Mouse (Mus musculus) forebrain, embryonic 13.5 days (tissue): Measurements from ENCODE around the gene Tha1. TPM values are rescaled to one million over a fixed set of nuclear protein-coding genes. Genes with fewer than 3 reads are reported as not detected.
A peak's percentile ranks its signal among the peaks of the same experiment; 100 is the strongest.

Experiments
- ATAC-seq: fragments of 200-750 bp; cut with Nextera tagmentation; 2 replicates; pipeline ENCODE4 v1.8.0; 2017
- H3K27ac ChIP-seq: fragments of 300-500 bp; sonication (generic); 2 replicates; pipeline ENCODE4 v1.5.1; 2015; ENCODE audit warnings: inconsistent platforms, mild to moderate bottlenecking, moderate library complexity
- H3K27me3 ChIP-seq: fragments of 300-500 bp; sonication (generic); 2 replicates; pipeline ENCODE4 v1.6.1; 2015; ENCODE audit warnings: mild to moderate bottlenecking, inconsistent platforms
- H3K36me3 ChIP-seq: fragments of 300-500 bp; sonication (generic); 2 replicates; pipeline ENCODE4 v1.6.1; 2015; ENCODE audit warnings: mild to moderate bottlenecking, inconsistent platforms; ENCODE audit not compliant: poor library complexity, severe bottlenecking
- H3K4me1 ChIP-seq: fragments of 300-500 bp; sonication (generic); 2 replicates; pipeline ENCODE4 v1.6.1; 2015; ENCODE audit warnings: inconsistent platforms
- H3K4me2 ChIP-seq: fragments of 300-500 bp; sonication (generic); 2 replicates; pipeline ENCODE4 v1.6.1; 2015; ENCODE audit warnings: inconsistent platforms, mild to moderate bottlenecking, moderate library complexity
- H3K4me3 ChIP-seq: fragments of 300-500 bp; sonication (generic); 2 replicates; pipeline ENCODE4 v1.5.1; 2015; ENCODE audit warnings: mild to moderate bottlenecking, inconsistent platforms
- H3K9ac ChIP-seq: fragments of 300-500 bp; sonication (generic); 2 replicates; pipeline ENCODE4 v1.6.1; 2015; ENCODE audit warnings: mild to moderate bottlenecking, inconsistent platforms
- H3K9me3 ChIP-seq: fragments of 300-500 bp; sonication (generic); replicated peaks from 2 replicates; pipeline ENCODE4 v1.6.1; 2016; ENCODE audit warnings: inconsistent platforms
- WGBS: fragments of 180-500 bp; shearing (Covaris S2); methylation state at CpG from one replicate; pipeline ENCODE4 v1.1.7; 2015; 5-methylcytosine and 5-hydroxymethylcytosine counted together
- polyA plus RNA-seq: library from polyadenylated mRNA; unstranded; fragments of >200 nt; fragmentation: Nextera tagmentation; extraction: Ambion mirVana; gene quantifications from 2 replicates; pipeline ENCODE4 v1.2.1, GENCODE M21; 2015

The Tha1 gene
- polyA plus RNA-seq, 1 experiment from 2014 or later = 2.3 TPM

DNA sequence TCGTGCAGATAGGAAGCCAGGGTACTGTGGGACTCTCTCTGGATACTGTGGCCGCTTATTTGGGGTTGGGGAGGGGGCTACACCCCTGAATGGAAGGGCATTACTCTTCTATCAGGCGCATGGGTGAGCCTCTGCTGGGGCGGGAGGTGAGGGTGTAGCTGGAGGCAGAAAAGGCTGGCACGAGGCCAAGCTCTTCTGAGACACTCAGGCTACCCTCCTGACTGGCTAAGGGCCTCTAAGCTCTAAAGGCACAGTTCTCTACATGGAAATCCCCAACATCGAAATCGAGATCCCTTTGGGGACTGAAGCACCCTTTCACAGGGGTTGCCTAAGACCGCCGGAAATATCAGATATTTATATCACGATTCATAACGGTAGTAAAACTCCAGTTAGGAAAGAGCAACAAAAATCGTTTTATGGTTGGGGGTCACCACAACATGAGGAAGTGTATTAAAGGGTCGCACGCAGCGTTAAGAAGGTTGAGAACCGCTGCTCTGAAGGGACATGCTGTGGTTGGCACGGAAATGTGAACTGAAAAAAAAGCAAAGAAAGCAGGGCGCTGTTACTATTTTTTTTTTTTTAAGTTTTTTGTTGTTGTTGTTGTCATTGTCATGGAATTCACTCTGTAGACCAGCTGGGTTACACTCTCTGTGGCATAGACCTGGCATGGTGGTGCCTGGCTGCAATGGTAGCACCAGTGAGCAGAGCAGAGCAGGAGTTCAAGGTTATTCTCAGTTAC, 45.0 kb downstream of the Tha1 start:
- peak overlapping the region; percentile 41; the same call in 1 of the 2 replicates for H3K27ac ChIP-seq
- ATAC-seq = no peak
- WGBS = 73% methylated on average over 18 of the region's 18 CpGs

DNA sequence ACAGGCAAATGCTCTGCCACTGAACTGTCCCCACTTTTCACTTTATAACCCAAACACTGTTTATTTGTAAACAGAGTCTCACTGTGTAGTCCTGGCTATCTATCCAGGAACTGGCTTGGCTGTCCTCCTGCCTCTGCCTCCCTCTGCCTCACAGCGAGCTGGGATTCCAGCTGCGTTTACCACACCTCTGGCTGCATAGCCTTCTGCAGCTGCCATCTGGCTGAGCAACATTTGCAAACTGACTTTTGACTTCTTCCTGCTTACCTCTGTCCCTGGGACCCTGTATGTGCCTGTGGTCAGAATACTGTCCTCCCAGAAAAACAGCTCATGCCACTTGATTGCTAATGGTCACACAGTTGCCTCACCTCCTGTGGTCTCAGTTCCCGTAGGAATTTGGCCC, 45.9 kb downstream of the Tha1 start:
- Histone ChIP-seq H3K36me3 (peaks cover 15% of the 10 kb centered on the region), H3K4me1 (peaks cover 71% of the 10 kb centered on the region), H3K27me3 (no peaks in the 10 kb centered on the region), H3K9me3 (no peaks in the 10 kb centered on the region), H3K27ac (no peak overlapping the region), H3K4me2 (0 out of 2 replicates have a peak overlapping the region, but pooled peaks have one; percentile 86), H3K9ac (0 out of 2 replicates have a peak overlapping the region, but pooled peaks have one; percentile 26), H3K4me3 (no peak overlapping the region)
- no peak for ATAC-seq
- 77% methylated on average over 3 of the region's 3 CpGs for WGBS

More for the DNA sequence above, 45.0 kb downstream of the Tha1 start:
- Histone ChIP-seq H3K27me3 (no peaks in the 10 kb centered on the region), H3K9me3 (no peaks in the 10 kb centered on the region), H3K4me1 (peaks cover 69% of the 10 kb centered on the region), H3K36me3 (peaks cover 6% of the 10 kb centered on the region; the same call in 1 of the 2 replicates), H3K9ac (peak overlapping the region; percentile 26; the same call in 1 of the 2 replicates), H3K4me2 (no peak overlapping the region), H3K4me3 (no peak overlapping the region)

DNA sequence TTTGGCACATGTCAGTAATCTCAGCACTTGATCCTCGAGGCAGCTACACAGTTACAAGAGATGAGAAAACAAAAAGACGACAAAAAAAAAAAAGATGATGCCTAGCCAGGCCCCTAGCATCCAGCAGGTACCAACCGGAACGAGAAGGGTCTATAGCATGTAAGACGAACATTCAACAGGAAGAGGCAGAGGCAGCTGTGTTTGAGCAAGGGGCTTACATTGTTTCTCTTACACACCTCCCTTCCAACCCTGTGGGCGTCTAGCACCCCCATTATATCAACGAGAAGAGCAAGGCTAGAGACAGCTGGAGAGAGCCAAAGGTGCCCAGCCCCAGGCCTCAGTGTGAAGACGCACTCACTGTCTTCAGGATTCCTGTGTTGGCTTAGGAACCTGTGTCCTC, 46.4 kb downstream of the Tha1 start:
- Histone ChIP-seq H3K27me3 (no peaks in the 10 kb centered on the region), H3K4me3 (no peak overlapping the region), H3K27ac (peak overlapping the region; percentile 89; the same call in 1 of the 2 replicates), H3K36me3 (peaks cover 19% of the 10 kb centered on the region), H3K4me1 (peaks cover 66% of the 10 kb centered on the region), H3K9ac (0 out of 2 replicates have a peak overlapping the region, but pooled peaks have one; percentile 26), H3K9me3 (no peaks in the 10 kb centered on the region), H3K4me2 (peak overlapping the region; percentile 86)
- ATAC-seq = no peak
- WGBS = 74% methylated on average over 8 of the region's 8 CpGs

DNA sequence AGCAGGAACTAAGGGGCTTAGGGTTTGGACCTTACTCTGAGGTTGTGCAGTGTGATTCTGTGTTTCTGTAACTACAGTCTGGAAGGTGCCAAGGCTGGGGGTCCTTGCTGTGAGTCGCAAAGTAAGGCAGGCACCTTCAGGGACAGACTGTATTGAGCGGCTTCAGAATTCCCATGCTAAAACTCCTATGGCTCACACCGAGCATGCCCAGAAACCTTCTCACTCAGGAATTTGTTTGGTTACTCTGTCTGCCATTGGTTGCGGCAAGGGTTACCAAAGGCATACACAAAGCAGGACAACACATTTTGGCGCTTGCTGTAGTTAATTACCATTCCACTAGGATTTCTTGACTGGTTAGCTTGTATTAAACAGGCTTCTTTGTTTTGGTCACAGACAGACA, 47.1 kb downstream of the Tha1 start:
- Histone ChIP-seq H3K36me3 (peaks cover 27% of the 10 kb centered on the region), H3K4me2 (peak overlapping the region; percentile 86), H3K4me1 (peaks cover 63% of the 10 kb centered on the region), H3K27ac (peak overlapping the region; percentile 89), H3K9ac (peak overlapping the region; percentile 82), H3K9me3 (no peaks in the 10 kb centered on the region), H3K27me3 (no peaks in the 10 kb centered on the region), H3K4me3 (peak overlapping the region; percentile 56)
- 3% methylated on average over 5 of the region's 5 CpGs for WGBS
- no peak; the same call in 1 of the 2 replicates for ATAC-seq

DNA sequence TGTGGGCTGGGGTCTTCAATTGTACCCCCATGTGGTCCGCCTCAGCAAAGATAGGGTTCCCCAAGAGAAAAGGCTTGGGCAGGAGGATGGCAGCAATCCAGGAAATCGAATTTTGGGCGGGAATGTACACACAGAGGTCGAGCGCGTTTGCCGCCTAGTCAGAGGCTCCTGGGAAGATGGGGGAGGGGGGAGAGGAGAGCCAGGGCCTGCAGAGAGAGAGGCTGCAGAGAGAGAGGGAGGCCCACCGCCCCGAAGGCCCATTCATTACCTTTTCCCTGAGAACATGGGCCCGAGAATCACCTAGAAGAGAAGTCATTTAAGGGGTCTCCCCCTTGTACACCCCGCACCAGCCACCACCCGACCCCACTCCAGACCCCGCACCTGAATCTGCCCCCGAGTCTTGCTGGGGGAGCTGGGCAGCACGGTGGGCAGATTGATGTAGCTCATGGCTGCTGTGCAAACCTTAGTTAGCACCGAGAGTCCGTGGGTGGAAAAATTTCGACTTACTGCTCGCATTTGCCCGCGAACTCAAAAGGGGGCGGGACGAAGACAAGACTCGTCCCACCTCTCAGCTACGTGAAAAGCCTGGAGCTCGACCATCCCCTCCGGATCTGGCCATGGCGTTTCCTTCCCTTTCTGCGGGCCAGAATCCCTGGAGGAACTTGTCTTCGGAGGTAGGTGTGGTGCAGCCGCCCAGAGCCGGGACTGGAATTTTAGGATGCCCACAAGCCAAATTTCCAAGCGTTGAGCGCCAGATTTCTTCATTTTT, 47.8 kb downstream of the Tha1 start, which contains the start of the genes Afmid and Tk1:
Gene Afmid (plus strand): TSS at position 592 of the 769 bp plus-strand sequence.
Gene Tk1 (minus strand): TSS at position 760 of the 769 bp plus-strand sequence.
- H3K4me1 ChIP-seq = peaks cover 63% of the 10 kb centered on the region

DNA sequence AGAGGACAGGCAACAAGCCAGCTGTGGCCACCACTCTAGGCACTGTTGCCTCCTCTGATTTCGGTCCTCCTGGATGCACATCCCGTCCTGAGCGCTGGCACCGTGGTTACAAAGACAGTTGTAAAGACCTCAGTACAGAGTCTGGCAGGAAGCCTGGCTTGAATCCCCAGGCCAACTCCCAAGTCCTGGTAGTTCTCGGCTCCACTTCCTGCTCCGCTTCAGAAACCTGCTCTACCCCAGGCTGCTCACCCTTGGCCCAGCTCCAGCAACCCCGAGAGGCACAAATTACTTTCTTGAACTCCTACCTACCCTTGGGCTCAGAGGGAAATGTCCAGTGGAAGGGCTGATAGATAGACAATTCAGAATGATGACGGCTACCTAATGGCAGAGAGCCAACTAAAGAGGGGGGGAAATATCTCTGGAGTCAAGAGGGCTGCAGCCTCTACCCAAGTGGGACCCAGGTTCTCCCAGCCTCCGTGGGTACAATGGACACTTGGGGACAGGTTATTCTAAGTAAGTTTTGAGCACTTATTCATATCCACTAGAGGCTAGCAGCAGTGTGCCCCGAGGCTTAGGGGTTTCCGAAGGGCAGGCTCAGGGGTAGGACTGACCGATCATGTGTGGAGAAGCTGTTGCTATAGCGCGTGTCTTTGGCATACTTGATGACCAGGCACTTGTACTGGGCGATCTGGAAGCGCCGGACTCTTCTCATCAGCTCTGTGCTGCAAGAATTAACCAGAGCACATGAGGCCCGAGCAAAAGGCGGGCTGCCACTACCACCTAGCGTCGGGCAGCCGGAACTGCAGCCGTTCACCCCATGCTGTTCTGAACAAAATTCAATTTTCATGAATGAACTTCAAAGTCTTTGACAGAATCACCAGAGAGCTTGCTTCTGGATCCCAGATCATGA, 49.0 kb downstream of the Tha1 start:
- H3K36me3 ChIP-seq = peaks cover 45% of the 10 kb centered on the region
- H3K9me3 ChIP-seq = no peaks in the 10 kb centered on the region
- no peaks in the 10 kb centered on the region for H3K27me3 ChIP-seq
- peak overlapping the region; percentile 56 for H3K4me3 ChIP-seq
- peak; percentile 76 for ATAC-seq
- peak overlapping the region; percentile 82 for H3K9ac ChIP-seq
- 13% methylated on average over 23 of the region's 23 CpGs for WGBS
- H3K27ac ChIP-seq = peak overlapping the region; percentile 89; the same call in 1 of the 2 replicates
- peaks cover 66% of the 10 kb centered on the region for H3K4me1 ChIP-seq
- peak overlapping the region; percentile 86 for H3K4me2 ChIP-seq

More for the DNA sequence above, 47.8 kb downstream of the Tha1 start, which contains the start of the genes Afmid and Tk1:
- peak; percentile 72 for ATAC-seq
- Histone ChIP-seq H3K9ac (peak within 1 kb of the TSS; percentile 82), H3K4me2 (peak within 1 kb of the TSS; percentile 86), H3K27me3 (no peaks in the 10 kb centered on the region), H3K27ac (peak within 1 kb of the TSS; percentile 89), H3K4me3 (peak within 1 kb of the TSS; percentile 56), H3K9me3 (no peaks in the 10 kb centered on the region), H3K36me3 (peaks cover 33% of the 10 kb centered on the region)
- WGBS = under 1% methylated on average over 34 of the region's 34 CpGs

DNA sequence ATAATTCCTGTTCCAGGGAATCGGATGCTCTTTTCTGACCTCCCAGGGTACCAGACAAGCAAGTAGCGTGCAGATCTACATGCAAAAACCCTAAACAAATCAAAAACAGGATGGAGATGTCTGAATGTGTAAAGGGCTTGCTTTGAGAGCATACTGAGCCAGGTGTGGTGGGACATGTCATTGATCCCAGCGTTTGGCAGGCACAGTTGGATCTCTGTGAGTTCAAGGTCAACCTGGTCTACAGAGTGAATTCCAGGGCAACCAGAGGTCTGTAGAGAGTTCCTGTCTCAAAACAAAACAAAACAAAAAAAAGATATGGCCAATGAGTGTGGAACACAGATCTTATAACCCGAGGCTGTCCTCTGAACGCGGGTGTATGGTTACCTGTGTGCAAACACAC, 49.9 kb downstream of the Tha1 start:
- no peak overlapping the region for H3K9ac ChIP-seq
- H3K4me2 ChIP-seq = peak overlapping the region; percentile 86; the same call in 1 of the 2 replicates
- H3K4me1 ChIP-seq = peaks cover 63% of the 10 kb centered on the region
- H3K4me3 ChIP-seq = no peak overlapping the region
- H3K27me3 ChIP-seq = no peaks in the 10 kb centered on the region
- no peaks in the 10 kb centered on the region for H3K9me3 ChIP-seq
- no peak for ATAC-seq
- 93% methylated on average over 6 of the region's 6 CpGs for WGBS
- H3K36me3 ChIP-seq = peaks cover 54% of the 10 kb centered on the region
- H3K27ac ChIP-seq = no peak overlapping the region

DNA sequence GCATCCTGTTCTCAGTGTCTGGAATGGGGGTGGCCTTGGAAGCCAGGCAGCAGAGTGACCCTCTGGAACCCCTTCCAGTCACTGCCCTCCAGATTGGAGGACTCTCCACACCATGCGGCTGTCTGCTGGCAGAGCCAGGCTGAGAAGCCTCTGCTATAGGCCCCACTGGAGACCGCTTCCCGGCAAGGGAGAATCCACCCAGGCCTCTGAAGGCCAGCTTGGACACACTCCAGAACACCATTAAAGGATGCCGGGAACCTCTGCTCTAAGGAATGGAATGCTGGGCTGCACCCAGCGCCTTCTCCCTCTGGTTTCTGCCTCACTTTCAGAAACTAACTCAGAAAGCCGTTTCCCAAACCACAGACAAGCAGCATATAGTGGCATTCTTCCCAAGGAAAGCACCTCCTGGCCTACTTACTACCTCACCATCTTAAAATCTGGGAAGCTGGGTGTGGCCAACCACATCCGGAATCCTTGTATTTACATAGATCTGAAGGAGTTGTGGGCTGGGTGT, 50.5 kb downstream of the Tha1 start:
- peak overlapping the region; percentile 34; the same call in 1 of the 2 replicates for H3K9ac ChIP-seq
- H3K4me1 ChIP-seq = peaks cover 56% of the 10 kb centered on the region
- ATAC-seq = no peak
- no peak overlapping the region; the same call in 1 of the 2 replicates for H3K4me2 ChIP-seq
- H3K27ac ChIP-seq = no peak overlapping the region
- WGBS = 82% methylated on average over 7 of the region's 7 CpGs
- no peaks in the 10 kb centered on the region for H3K9me3 ChIP-seq
- H3K36me3 ChIP-seq = peaks cover 60% of the 10 kb centered on the region
- H3K4me3 ChIP-seq = no peak overlapping the region
- H3K27me3 ChIP-seq = no peaks in the 10 kb centered on the region

DNA sequence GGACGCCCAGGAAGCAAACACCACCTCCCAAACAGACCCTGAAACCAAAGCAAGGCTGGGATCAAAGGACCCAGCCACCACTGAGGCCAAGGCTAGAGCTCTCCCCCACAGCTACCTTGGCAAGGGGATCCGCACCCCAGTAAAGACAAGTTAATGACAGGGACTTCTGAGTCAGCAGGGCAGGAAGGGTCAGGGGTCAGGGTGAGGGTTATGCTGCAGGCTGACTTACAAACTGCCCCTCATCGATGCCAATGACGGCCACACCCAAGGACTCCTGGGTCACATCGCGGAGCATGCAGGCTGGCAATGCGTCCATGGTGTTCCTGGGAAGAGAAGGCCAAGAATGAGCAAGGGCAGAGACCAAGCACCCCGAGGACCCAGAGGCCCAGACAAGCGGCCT, 51.4 kb downstream of the Tha1 start:
- Histone ChIP-seq H3K4me1 (peaks cover 47% of the 10 kb centered on the region), H3K9me3 (no peaks in the 10 kb centered on the region), H3K4me2 (no peak overlapping the region), H3K27me3 (no peaks in the 10 kb centered on the region), H3K9ac (no peak overlapping the region), H3K4me3 (no peak overlapping the region), H3K27ac (no peak overlapping the region), H3K36me3 (peaks cover 70% of the 10 kb centered on the region)
- no peak for ATAC-seq
- WGBS = 89% methylated on average over 9 of the region's 9 CpGs

DNA sequence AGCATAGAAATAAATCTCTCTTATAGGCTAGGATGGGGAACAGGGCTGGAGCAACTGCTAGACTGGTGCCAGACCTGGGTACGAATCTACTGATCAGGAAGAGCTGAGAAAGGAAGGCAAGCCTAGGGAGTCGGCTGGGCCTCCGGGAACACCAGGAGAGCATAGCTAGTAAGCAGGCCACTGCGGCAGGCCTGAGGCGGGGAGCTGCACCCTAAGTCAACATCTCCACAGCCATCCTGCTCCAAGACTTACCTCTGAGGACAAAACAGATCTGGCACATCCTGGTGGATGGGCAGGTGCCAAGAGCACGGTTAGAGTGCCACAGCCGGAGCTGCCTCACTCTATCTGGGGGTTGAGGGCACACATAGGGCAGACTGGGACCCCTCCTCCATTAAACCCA, 53.1 kb downstream of the Tha1 start:
- H3K27ac ChIP-seq = no peak overlapping the region
- no peak overlapping the region for H3K4me2 ChIP-seq
- 0 out of 2 replicates have a peak overlapping the region, but pooled peaks have one; percentile 6 for H3K9ac ChIP-seq
- no peak for ATAC-seq
- no peaks in the 10 kb centered on the region for H3K9me3 ChIP-seq
- no peak overlapping the region for H3K4me3 ChIP-seq
- 93% methylated on average over 7 of the region's 7 CpGs for whole genome bisulfite sequencing
- peaks cover 32% of the 10 kb centered on the region for H3K4me1 ChIP-seq
- H3K36me3 ChIP-seq = peaks cover 85% of the 10 kb centered on the region
- H3K27me3 ChIP-seq = no peaks in the 10 kb centered on the region

DNA sequence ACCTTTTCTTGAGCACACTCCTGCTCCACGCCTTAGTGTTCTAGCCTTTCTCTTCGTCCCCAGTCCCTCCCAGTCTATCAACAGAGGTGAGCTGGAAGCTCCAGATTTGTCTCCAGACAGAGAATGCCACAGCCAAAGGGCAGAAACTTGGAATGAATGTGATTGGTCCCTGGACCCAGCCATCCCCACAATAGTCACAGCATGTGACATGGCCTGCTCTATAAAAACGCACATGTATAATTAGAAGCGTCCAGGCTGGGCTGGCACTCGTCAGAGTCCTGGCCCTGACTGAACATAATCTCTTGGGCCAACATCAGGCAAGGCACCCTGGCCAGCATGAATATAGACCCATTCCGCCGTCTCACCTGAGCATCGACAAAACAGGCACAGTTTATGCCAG, 54.2 kb downstream of the Tha1 start:
- Histone ChIP-seq H3K4me2 (no peak overlapping the region), H3K9me3 (no peaks in the 10 kb centered on the region), H3K4me1 (peaks cover 22% of the 10 kb centered on the region), H3K27ac (no peak overlapping the region), H3K9ac (no peak overlapping the region), H3K36me3 (peaks cover 96% of the 10 kb centered on the region), H3K27me3 (no peaks in the 10 kb centered on the region), H3K4me3 (no peak overlapping the region)
- 56% methylated on average over 8 of the region's 8 CpGs for WGBS
- no peak for ATAC-seq
